Mouse (Mus musculus) neural tube, embryonic 10.5 days (tissue): Measurements from ENCODE around the gene Aldh3b1.
A peak's percentile ranks its signal among the peaks of the same experiment; 100 is the strongest.
"Not testable (repeated sequence)": the region's sequence is repeated elsewhere in the genome, so short reads cannot be mapped to it uniquely, and the experiment has no call there.

Source experiments
- DNase-seq: peaks from one replicate; pipeline ENCODE4 v3.0.0-alpha.2; 2017; ENCODE audit warnings: low spot score; ENCODE audit errors: extremely low spot score

Aldh3b1 gene

GRCm38 (mm10) chr19:3929211-3929941 lies at the start of gene Aldh3b1:
Gene Aldh3b1 (minus strand): TSS chr19:3929808.
- DNase-seq = no peak

GRCm38 (mm10) chr19:3975866-3976265 lies 46.3 kb upstream of the Aldh3b1 start:
- no peak for DNase-seq

- not testable (repeated sequence) for DNase-seq
These were observed 45.0 kb upstream of the Aldh3b1 start for GRCm38 (mm10) chr19:3974608-3975007.

GRCm38 (mm10) chr19:3972229-3972628 lies 42.6 kb upstream of the Aldh3b1 start, which contains the start of gene Aldh3b2:
Gene Aldh3b2 (plus strand): TSS chr19:3972328.
- DNase-seq = no peak

GRCm38 (mm10) chr19:3967258-3967657 lies 37.6 kb upstream of the Aldh3b1 start:
- DNase-seq = no peak

GRCm38 (mm10) chr19:3966330-3967075 lies 36.9 kb upstream of the Aldh3b1 start:
- no peak for DNase-seq

GRCm38 (mm10) chr19:3964030-3964429 lies 34.4 kb upstream of the Aldh3b1 start:
- no peak for DNase-seq

- DNase-seq = no peak
These were observed 32.9 kb upstream of the Aldh3b1 start for GRCm38 (mm10) chr19:3962469-3962868.

GRCm38 (mm10) chr19:3961805-3962204 lies 32.2 kb upstream of the Aldh3b1 start:
- not testable (repeated sequence) for DNase-seq

- no peak for DNase-seq
These were observed 30.6 kb upstream of the Aldh3b1 start for GRCm38 (mm10) chr19:3960211-3960610.

- no peak for DNase-seq
These were observed 29.4 kb upstream of the Aldh3b1 start for GRCm38 (mm10) chr19:3959030-3959429.

- no peak for DNase-seq
These were observed 28.9 kb upstream of the Aldh3b1 start, which contains the start of gene Aldh3b3 for GRCm38 (mm10) chr19:3958470-3958869. Gene Aldh3b3 (plus strand): TSS chr19:3958645.

GRCm38 (mm10) chr19:3957296-3958036 lies 27.9 kb upstream of the Aldh3b1 start:
- DNase-seq = not testable (repeated sequence)

- DNase-seq = no peak
These were observed 26.2 kb upstream of the Aldh3b1 start for GRCm38 (mm10) chr19:3955804-3956203.

- DNase-seq = no peak
These were observed 25.4 kb upstream of the Aldh3b1 start for GRCm38 (mm10) chr19:3955033-3955432.

- no peak for DNase-seq
These were observed 22.5 kb upstream of the Aldh3b1 start for GRCm38 (mm10) chr19:3952099-3952498.

- no peak for DNase-seq
These were observed 21.9 kb upstream of the Aldh3b1 start for GRCm38 (mm10) chr19:3951461-3951860.

GRCm38 (mm10) chr19:3950331-3950730 lies 20.7 kb upstream of the Aldh3b1 start:
- no peak for DNase-seq

- no peak for DNase-seq
These were observed 18.9 kb upstream of the Aldh3b1 start for GRCm38 (mm10) chr19:3948546-3948945.

GRCm38 (mm10) chr19:3947813-3948212 lies 18.2 kb upstream of the Aldh3b1 start:
- DNase-seq = no peak

- DNase-seq = peak; percentile 69
These were observed 17.1 kb upstream of the Aldh3b1 start for GRCm38 (mm10) chr19:3946715-3947114.
